Mouse (Mus musculus): ENCODE results near the gene Ctnna3.
"Not testable (repeated sequence)": the region's sequence is repeated elsewhere in the genome, so short reads cannot be mapped to it uniquely, and the experiment has no call there.

The Ctnna3 gene

DNA sequence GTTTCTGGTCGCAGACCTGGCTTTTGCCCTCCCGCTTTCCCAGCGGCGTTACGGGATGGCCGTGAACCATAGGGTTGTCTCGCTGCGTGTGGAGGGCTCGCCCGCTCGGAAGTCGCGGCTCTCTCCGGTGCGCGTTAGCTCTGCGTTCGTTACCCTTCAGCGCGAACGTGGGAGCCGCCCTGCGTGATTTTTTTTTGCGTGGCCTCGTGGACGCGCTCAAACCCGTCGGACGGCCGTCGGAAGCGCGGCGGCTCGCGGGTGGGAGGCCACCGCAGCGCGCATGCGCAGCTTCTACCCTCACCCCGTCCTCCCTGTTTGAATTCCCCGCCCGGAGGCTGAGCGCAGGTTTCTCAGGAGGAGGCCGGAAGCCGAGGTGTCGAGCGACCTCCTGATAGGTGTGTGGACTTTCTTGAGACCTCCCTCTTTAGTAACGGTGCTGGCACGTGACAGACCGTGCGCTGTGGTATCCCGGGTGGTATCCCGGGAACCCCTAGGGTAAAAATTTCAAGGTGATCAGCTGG lies at the start of gene Ctnna3:
TSS of gene Ctnna3 (plus strand) at position 314 of the 521 bp plus-strand sequence.
- in situ Hi-C loops (cut with MboI; ENCODE audit: low sequenced_read_pairs) = no loop called here

DNA sequence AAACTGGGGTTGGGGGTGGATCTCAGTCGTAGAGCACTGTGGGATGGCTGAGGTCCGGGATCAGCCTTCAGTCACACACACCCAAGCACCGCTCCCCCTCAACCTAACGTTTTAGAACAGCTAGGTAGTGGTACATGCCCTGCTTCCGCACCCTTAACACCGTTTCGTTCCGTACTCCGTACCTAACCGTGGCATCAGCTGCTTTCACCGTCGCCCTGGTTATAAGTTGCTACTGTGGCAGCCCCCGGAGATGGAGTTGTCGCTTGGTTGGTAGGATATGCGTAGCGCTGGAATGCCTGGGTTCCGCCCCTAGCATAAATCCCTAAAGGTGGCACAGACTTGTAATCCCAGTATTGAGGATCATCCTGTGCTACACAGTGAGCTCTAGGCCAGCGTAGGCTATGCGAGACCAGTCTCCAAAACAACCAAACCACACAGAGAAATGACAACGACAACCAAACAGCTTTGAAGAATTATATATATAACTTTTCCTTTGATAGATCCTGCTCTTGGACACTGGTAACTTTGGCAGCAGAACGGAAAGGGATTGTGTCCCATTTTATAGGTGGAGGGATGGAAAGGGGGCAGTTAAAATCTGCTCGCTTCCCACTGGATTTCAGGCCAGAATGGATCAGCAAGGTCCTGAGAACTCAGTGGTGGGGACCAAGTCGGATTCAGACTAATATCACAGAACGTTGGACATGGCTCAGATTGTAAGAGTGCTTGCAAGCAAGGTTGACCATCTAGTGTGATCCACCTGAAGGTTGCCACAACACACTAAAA lies 48.2 kb upstream of the Ctnna3 start, which contains the start of gene Sirt1:
TSS of gene Sirt1 (minus strand) at position 207 of the 783 bp plus-strand sequence.
- in situ Hi-C loops (cut with MboI; ENCODE audit: low sequenced_read_pairs) = no loop called here

- in situ Hi-C loops (cut with MboI; ENCODE audit: low sequenced_read_pairs) = no loop called here
Measured at GRCm38 (mm10) chr10:63382372-63383279, 47.3 kb upstream of the Ctnna3 start, which contains the start of gene Dnajc12. Gene Dnajc12, plus strand, starts transcription at chr10:63382443.

GRCm38 (mm10) chr10:63385897-63386296 lies 44.0 kb upstream of the Ctnna3 start:
- in situ Hi-C loops (cut with MboI; ENCODE audit: low sequenced_read_pairs) = not testable (repeated sequence)

DNA sequence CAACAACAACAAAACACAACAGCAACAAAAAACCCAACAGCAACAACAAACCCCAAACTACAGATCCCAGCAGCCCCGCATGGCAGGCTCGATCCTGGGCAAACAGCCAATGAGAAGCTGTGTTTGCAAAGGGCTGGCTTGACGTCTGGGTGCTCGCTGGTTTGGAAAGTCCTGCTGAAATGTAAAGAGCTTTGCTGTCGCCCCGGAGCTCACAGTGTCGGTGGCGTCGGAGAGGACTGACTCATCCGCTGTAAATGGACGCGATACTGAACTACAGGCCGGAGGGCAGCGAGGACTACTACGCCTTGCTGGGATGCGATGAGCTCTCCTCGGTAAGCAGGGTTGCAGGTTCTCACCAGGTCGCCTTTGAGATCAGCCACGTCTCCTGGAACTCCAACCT lies 43.5 kb upstream of the Ctnna3 start:
- in situ Hi-C loops (cut with MboI; ENCODE audit: low sequenced_read_pairs) = no loop called here

GRCm38 (mm10) chr10:63386991-63387390 lies 42.9 kb upstream of the Ctnna3 start:
- in situ Hi-C loops (cut with MboI; ENCODE audit: low sequenced_read_pairs) = no loop called here

DNA sequence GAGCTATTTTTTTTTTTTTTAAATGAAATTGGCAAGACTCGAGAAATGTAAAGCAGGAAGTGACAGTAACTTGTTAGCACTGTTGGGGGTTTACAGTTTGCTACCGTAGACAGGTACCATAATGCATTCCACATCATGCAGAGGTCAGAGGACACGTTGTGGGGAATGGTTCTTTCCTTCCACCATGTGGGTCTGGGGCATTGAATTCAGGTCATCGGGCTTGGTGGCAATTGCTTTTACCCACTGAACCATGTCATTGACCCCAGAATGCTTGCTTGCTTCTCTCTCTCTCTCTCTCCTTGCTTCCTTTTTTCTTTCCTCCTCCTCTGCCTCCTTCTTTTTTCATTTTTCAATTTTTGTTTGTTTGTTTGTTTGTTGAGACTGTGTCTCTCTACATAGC lies 41.0 kb upstream of the Ctnna3 start:
- in situ Hi-C loops (cut with MboI; ENCODE audit: low sequenced_read_pairs) = no loop called here

GRCm38 (mm10) chr10:63396963-63397362 lies 32.9 kb upstream of the Ctnna3 start:
- in situ Hi-C loops (cut with MboI; ENCODE audit: low sequenced_read_pairs) = no loop called here

GRCm38 (mm10) chr10:63402731-63403504 lies 27.0 kb upstream of the Ctnna3 start:
- in situ Hi-C loops (cut with MboI; ENCODE audit: low sequenced_read_pairs) = no loop called here

DNA sequence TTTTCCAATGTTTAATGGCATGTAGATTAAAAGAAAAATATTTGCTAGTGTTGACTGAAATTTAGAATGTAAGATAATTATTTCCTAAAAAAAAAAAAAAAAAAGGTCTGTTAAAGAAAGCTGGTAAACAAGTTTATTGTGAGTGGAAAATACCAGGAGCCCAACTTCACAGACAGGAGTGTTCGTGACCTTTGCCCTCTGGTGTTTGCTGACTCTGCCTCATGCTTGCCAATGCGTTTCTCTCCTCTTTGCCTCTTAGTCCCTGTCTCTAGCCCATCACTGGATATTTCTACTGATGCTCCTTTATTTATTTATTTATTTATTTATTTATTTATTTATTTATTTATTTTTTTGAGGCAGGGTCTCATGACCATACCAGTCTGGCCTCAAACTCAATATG lies 26.3 kb upstream of the Ctnna3 start:
- in situ Hi-C loops (cut with MboI; ENCODE audit: low sequenced_read_pairs) = no loop called here

- in situ Hi-C loops (cut with MboI; ENCODE audit: low sequenced_read_pairs) = no loop called here
Measured at GRCm38 (mm10) chr10:63410162-63410956, 19.5 kb upstream of the Ctnna3 start.

DNA sequence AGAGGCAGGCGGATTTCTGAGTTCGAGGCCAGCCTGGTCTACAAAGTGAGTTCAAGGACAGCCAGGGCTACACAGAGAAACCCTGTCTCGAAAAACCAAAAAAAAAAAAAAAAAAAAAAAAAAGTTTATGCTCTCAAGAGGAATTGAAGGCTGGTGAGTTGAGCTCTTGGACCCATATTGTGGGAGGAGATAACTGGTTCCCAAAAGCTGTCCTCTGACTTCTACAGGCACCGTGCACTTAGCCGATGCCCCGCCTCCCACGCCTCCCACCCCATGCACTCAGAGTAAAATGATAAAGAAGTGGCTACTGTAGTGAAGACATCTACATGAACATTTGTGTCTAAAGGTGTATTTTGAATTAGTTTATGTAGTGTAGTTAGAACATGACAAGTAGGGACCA lies 18.2 kb upstream of the Ctnna3 start:
- in situ Hi-C loops (cut with MboI; ENCODE audit: low sequenced_read_pairs) = not testable (repeated sequence)

DNA sequence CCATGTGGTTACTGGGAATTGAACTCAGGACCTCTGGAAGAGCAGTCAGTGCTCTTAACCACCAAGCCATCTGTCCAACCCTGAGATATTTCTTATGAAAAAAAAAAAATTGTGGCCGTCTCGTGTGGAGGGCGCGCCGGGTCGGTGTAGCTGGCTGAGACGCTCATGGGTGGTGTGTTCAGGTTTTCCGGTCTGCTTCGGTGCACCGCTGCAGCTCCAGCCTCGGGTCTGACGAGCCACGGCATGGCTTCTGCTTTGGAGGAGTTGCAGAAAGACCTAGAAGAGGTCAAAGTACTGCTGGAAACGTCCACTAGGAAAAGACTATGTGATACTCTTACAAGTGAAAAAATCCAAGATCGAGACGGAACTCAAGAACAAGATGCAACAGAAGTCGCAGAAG lies 17.1 kb upstream of the Ctnna3 start:
- in situ Hi-C loops (cut with MboI; ENCODE audit: low sequenced_read_pairs) = no loop called here

GRCm38 (mm10) chr10:63415287-63415686 lies 14.6 kb upstream of the Ctnna3 start:
- in situ Hi-C loops (cut with MboI; ENCODE audit: low sequenced_read_pairs) = no loop called here

GRCm38 (mm10) chr10:63415850-63416249 lies 14.0 kb upstream of the Ctnna3 start:
- in situ Hi-C loops (cut with MboI; ENCODE audit: low sequenced_read_pairs) = no loop called here

DNA sequence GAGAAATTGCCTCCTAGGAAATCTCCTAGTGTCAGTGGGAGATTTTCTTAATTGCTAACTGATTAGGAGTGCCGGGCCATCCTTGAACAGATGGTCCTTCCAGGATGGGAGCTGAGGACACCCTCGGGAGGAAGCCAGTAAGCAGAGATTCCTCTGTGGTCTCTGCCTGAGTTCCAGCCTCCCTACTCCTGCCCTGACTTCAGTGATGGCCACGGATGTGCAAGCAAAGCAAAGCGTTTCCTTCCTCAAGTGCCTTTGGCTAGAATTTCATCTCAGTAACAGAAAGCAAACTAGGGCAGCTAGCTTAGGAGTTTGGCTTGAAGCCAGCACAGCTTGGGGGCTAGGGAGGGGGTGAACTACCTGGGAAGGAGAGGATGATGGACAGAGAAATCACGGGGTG lies 12.8 kb upstream of the Ctnna3 start:
- in situ Hi-C loops (cut with MboI; ENCODE audit: low sequenced_read_pairs) = no loop called here

GRCm38 (mm10) chr10:63421739-63422735 lies 7.9 kb upstream of the Ctnna3 start, which contains the start of gene Gm7075:
Gene Gm7075, minus strand, starts transcription at chr10:63421789.
- in situ Hi-C loops (cut with MboI; ENCODE audit: low sequenced_read_pairs) = no loop called here

- in situ Hi-C loops (cut with MboI; ENCODE audit: low sequenced_read_pairs) = no loop called here
Measured at GRCm38 (mm10) chr10:63422736-63422992, 7.2 kb upstream of the Ctnna3 start.
